Mouse (Mus musculus): ENCODE measurements around the gene Vgll4. TPM values are rescaled to one million over a fixed set of nuclear protein-coding genes. Genes with fewer than 3 reads are reported as not detected.

The Vgll4 gene
- polyA plus RNA-seq, 1 experiment, result 38.4 TPM

DNA sequence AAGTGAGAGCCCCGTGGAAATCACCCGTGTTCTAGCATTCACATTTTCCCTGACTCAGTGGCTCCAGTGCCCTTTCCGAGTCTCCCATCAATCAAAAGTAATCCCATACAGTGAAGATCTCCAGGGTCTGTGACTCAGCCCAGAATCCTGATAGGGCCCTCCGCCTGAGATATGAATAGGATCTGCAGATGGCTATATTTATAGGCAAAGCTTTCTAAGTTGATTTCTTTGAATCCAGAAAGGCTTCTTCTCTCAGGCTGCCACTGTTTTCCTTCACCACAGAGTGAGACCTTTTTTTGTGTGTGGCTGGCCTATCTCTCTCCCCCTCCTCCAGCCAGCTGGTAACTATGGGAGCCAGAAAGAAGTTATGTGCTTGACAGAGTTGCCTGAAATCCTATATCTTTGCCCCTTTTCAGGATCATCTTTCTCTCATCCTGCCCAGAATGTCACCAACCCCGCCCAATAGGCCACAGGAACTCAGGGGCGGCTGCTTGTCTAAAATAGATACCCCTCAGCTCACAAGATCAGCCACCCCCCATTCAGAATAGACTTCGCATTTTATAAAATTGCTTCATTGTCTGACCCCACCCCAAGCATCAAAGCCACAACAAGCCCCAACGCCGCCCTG is 136.6 kb downstream of the Vgll4 start:
- Histone ChIP-seq H3K27me3 (ENCODE audit: control insufficient read depth, insufficient read depth, low read length) (no peaks in the 10 kb centered on the region), H3K27ac (ENCODE audit: control insufficient read depth, insufficient read depth, low read depth, low read length) (no peak overlapping the region), H3K36me3 (ENCODE audit: control insufficient read depth, insufficient read depth, low read length) (no peaks in the 10 kb centered on the region), H3K4me1 (ENCODE audit: control insufficient read depth, insufficient read depth, low read length) (no peaks in the 10 kb centered on the region; the same call in 1 of the 2 replicates), H3K4me3 (ENCODE audit: control insufficient read depth, low read depth, low read length) (no peak overlapping the region)
- TF ChIP-seq CTCF (IDR thresholded peaks at IDR 0.05; ENCODE audit: control insufficient read depth, insufficient read depth, insufficient replicate concordance, low read depth, low read length) (no peak), POLR2A (IDR thresholded peaks at IDR 0.05; ENCODE audit: control insufficient read depth, low read depth, low read length) (no peak)

DNA sequence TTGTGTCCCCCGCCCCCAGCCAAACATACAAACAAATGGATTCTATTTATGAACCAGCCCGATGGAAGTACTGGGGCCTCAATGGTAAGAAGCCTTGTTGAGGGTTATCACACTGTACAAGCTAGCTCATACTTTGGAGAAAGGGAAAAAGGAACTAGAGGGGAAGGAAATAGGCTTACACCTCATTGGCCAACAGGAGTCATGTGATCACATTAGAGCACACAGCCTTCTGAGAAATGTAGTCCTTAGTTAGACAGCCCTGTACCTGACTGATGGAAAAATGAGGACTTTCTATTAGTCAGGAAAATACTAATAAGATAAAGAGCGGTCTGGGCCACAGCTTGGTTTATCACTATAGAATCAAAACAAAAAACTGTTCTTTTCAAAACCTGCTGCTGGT is 138.0 kb downstream of the Vgll4 start:
- no peaks in the 10 kb centered on the region for H3K27me3 ChIP-seq (ENCODE audit: control insufficient read depth, insufficient read depth, low read length)
- no peak for TF ChIP-seq CTCF (IDR thresholded peaks at IDR 0.05; ENCODE audit: control insufficient read depth, insufficient read depth, insufficient replicate concordance, low read depth, low read length)
- no peak for TF ChIP-seq POLR2A (IDR thresholded peaks at IDR 0.05; ENCODE audit: control insufficient read depth, low read depth, low read length)

DNA sequence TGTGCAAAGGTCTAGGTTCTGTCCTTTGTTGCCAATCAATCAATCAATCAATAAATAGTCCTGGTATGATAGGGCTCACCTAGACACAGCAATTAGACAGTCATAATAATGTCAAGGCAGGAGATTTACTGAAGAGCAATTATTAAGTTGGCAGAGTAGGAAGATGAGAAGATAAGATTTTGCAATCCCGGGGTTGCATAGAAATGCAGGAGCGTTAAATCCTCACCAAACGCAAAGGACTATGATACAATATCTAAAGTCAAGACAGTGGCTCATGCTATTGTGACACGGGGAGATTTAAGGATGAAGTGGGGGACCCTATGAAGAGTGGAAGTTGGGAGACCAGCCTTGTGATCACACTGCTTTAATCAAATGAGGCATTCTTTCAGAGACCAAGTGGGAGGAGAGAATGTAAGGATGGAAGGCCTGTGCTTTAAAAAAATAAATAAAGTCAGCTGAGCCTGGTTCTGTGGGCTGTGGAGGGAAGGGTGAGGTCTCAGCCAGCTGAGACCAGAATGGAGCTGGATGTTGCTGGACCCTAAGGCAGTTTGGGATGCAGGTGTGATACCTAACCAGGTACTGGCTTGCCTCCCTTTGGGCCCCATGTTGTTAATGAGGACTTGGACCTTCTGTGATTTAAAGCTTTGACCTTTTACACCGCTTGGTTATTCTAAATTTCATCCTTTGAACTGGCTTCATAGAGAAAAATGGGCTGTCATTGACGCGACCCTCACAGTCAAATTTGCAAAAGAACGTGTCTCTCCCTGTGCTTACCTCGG is 139.9 kb downstream of the Vgll4 start:
- Histone ChIP-seq H3K27ac (ENCODE audit: control insufficient read depth, insufficient read depth, low read depth, low read length) (no peak overlapping the region), H3K27me3 (ENCODE audit: control insufficient read depth, insufficient read depth, low read length) (no peaks in the 10 kb centered on the region), H3K4me3 (ENCODE audit: control insufficient read depth, low read depth, low read length) (no peak overlapping the region), H3K36me3 (ENCODE audit: control insufficient read depth, insufficient read depth, low read length) (no peaks in the 10 kb centered on the region), H3K4me1 (ENCODE audit: control insufficient read depth, insufficient read depth, low read length) (no peaks in the 10 kb centered on the region; the same call in 1 of the 2 replicates)
- TF ChIP-seq POLR2A (IDR thresholded peaks at IDR 0.05; ENCODE audit: control insufficient read depth, low read depth, low read length) (no peak), CTCF (IDR thresholded peaks at IDR 0.05; ENCODE audit: control insufficient read depth, insufficient read depth, insufficient replicate concordance, low read depth, low read length) (no peak)

More for the DNA sequence above, 138.0 kb downstream of the Vgll4 start:
- Histone ChIP-seq H3K27ac (ENCODE audit: control insufficient read depth, insufficient read depth, low read depth, low read length) (no peak overlapping the region), H3K4me3 (ENCODE audit: control insufficient read depth, low read depth, low read length) (no peak overlapping the region), H3K4me1 (ENCODE audit: control insufficient read depth, insufficient read depth, low read length) (no peaks in the 10 kb centered on the region; the same call in 1 of the 2 replicates), H3K36me3 (ENCODE audit: control insufficient read depth, insufficient read depth, low read length) (no peaks in the 10 kb centered on the region)

DNA sequence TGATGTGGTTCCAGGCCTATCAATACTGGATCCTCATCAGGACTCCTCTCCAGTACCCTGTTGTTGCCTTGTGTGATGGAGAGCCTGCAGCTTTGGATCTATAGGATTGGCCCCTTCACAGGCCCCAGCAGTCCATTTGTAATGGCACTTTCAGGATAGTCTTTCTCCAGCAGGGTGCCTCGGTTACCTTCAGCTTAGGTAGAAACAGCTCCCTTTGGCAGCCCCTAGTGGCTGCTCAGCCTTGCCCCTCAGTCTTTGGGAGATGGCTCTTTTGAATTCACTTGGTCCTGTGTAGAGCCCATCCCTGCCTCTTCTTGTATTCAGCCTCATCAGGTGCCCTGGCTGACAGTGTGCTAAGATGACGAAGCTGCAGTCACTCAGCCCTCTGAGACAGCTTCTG is 142.9 kb downstream of the Vgll4 start:
- H3K36me3 ChIP-seq (ENCODE audit: control insufficient read depth, insufficient read depth, low read length), result no peaks in the 10 kb centered on the region
- H3K27me3 ChIP-seq (ENCODE audit: control insufficient read depth, insufficient read depth, low read length), result no peaks in the 10 kb centered on the region
- no peak overlapping the region for H3K4me3 ChIP-seq (ENCODE audit: control insufficient read depth, low read depth, low read length)
- H3K27ac ChIP-seq (ENCODE audit: control insufficient read depth, insufficient read depth, low read depth, low read length), result no peak overlapping the region
- H3K4me1 ChIP-seq (ENCODE audit: control insufficient read depth, insufficient read depth, low read length), result no peaks in the 10 kb centered on the region
- TF ChIP-seq CTCF (IDR thresholded peaks at IDR 0.05; ENCODE audit: control insufficient read depth, insufficient read depth, insufficient replicate concordance, low read depth, low read length), result no peak
- no peak for TF ChIP-seq POLR2A (IDR thresholded peaks at IDR 0.05; ENCODE audit: control insufficient read depth, low read depth, low read length)

DNA sequence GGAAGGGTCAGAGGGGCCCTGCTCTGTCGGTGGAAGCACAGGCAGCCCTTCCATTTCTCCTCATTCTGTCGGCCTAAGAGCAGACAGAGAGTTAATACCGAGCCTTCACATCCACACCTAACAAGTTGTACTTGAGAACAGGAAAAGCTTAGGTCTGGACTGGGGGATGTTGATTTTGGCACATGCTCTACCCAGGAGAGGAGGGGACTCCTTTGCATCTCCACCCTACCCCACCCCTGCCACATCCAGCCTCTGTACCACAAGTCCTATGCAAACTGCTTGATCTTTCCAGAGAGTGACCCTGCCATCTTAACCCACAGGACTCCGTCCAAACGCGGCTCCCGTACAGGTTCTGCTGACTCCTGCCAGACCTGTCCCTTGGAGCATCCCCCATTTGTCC is 148.1 kb downstream of the Vgll4 start:
- H3K36me3 ChIP-seq (ENCODE audit: control insufficient read depth, insufficient read depth, low read length), result no peaks in the 10 kb centered on the region
- H3K4me3 ChIP-seq (ENCODE audit: control insufficient read depth, low read depth, low read length), result no peak overlapping the region
- no peak overlapping the region for H3K27ac ChIP-seq (ENCODE audit: control insufficient read depth, insufficient read depth, low read depth, low read length)
- no peaks in the 10 kb centered on the region for H3K27me3 ChIP-seq (ENCODE audit: control insufficient read depth, insufficient read depth, low read length)
- TF ChIP-seq CTCF (IDR thresholded peaks at IDR 0.05; ENCODE audit: control insufficient read depth, insufficient read depth, insufficient replicate concordance, low read depth, low read length), result no peak
- no peak for TF ChIP-seq POLR2A (IDR thresholded peaks at IDR 0.05; ENCODE audit: control insufficient read depth, low read depth, low read length)
- no peaks in the 10 kb centered on the region; the same call in 1 of the 2 replicates for H3K4me1 ChIP-seq (ENCODE audit: control insufficient read depth, insufficient read depth, low read length)

DNA sequence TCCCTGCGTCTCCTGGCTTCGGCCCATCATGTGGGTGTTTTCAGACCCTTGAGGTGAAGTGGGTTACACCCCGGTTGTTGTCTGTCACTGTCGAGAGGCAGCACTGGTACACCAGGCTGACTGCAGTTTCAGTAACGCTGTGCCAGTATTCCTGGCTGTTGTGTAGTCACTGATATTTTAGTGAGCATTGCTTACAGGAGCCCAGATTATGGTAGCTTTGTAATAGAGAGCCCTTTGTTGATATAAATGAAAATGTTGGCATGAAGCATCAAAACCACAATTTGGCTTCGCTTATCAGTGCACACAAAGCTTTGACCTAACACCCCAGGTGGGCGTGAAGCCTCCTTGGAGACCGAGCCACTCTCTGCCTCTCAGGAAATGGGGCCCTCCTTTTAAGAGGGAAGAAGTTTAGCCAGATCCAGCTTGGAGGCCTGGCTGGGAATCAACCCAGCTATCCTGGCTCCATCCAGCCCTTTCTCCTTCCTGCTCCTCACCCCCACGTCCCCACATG is 149.8 kb downstream of the Vgll4 start:
- Histone ChIP-seq H3K27ac (ENCODE audit: control insufficient read depth, insufficient read depth, low read depth, low read length) (no peak overlapping the region), H3K4me3 (ENCODE audit: control insufficient read depth, low read depth, low read length) (no peak overlapping the region), H3K4me1 (ENCODE audit: control insufficient read depth, insufficient read depth, low read length) (no peaks in the 10 kb centered on the region; the same call in 1 of the 2 replicates), H3K36me3 (ENCODE audit: control insufficient read depth, insufficient read depth, low read length) (no peaks in the 10 kb centered on the region), H3K27me3 (ENCODE audit: control insufficient read depth, insufficient read depth, low read length) (no peaks in the 10 kb centered on the region)
- no peak for TF ChIP-seq CTCF (IDR thresholded peaks at IDR 0.05; ENCODE audit: control insufficient read depth, insufficient read depth, insufficient replicate concordance, low read depth, low read length)
- TF ChIP-seq POLR2A (IDR thresholded peaks at IDR 0.05; ENCODE audit: control insufficient read depth, low read depth, low read length), result no peak

DNA sequence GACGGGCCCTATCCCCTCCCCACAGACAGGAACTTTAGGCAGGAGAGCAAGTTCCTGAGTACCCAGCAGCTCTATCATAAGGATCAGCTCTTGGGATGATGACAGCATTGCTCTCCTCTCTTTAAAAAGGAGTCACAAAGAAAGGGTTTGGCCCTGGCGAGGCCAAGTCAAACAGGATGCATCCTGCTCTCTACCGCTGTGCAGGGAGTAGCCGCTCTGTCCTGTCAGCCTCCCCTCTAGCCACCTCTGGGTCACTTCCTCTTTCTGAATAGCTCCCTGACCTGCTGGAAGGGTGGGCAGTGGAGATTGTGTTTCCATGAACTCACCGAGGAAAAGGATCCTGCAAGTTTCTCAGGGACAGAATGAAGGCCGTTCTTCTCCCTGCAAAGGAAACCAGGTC is 151.3 kb downstream of the Vgll4 start:
- no peak for TF ChIP-seq POLR2A (IDR thresholded peaks at IDR 0.05; ENCODE audit: control insufficient read depth, low read depth, low read length)
- TF ChIP-seq CTCF (IDR thresholded peaks at IDR 0.05; ENCODE audit: control insufficient read depth, insufficient read depth, insufficient replicate concordance, low read depth, low read length), result no peak
- no peaks in the 10 kb centered on the region; the same call in 1 of the 2 replicates for H3K4me1 ChIP-seq (ENCODE audit: control insufficient read depth, insufficient read depth, low read length)
- H3K27me3 ChIP-seq (ENCODE audit: control insufficient read depth, insufficient read depth, low read length), result no peaks in the 10 kb centered on the region
- no peaks in the 10 kb centered on the region for H3K36me3 ChIP-seq (ENCODE audit: control insufficient read depth, insufficient read depth, low read length)
- H3K27ac ChIP-seq (ENCODE audit: control insufficient read depth, insufficient read depth, low read depth, low read length), result no peak overlapping the region
- H3K4me3 ChIP-seq (ENCODE audit: control insufficient read depth, low read depth, low read length), result no peak overlapping the region

All from testis, adult 2 months (tissue).